Mouse (Mus musculus) spleen, embryonic (tissue): ENCODE results near the gene Shld2.
"Not testable (repeated sequence)": the region's sequence is repeated elsewhere in the genome, so short reads cannot be mapped to it uniquely, and the experiment has no call there.

ENCODE experiments used
- CTCF ChIA-PET: fragments of 350-600 bp; sonication (Branson Sonifier 250); formaldehyde crosslinking; loops from one replicate; lab custom pipeline; 2022; lab: Charles Lee

The Shld2 gene

GRCm38 (mm10) chr14:34323576-34324085 is 13.3 kb upstream of the Shld2 start:
- CTCF ChIA-PET = no interaction called here

- CTCF ChIA-PET = no interaction called here
Observed at GRCm38 (mm10) chr14:34318113-34318512, 7.8 kb upstream of the Shld2 start.

- CTCF ChIA-PET = no interaction called here
Observed at GRCm38 (mm10) chr14:34317431-34317830, 7.1 kb upstream of the Shld2 start.

GRCm38 (mm10) chr14:34316346-34316745 is 6.1 kb upstream of the Shld2 start:
- CTCF ChIA-PET = interaction anchor here (0.8 kb wide), 1 partner anchor 18 kb away, joined by 3 read pairs; no protein-coding TSS in a partner anchor

GRCm38 (mm10) chr14:34314796-34315195 is 4.5 kb upstream of the Shld2 start:
- CTCF ChIA-PET = no interaction called here

GRCm38 (mm10) chr14:34314383-34314782 is 4.1 kb upstream of the Shld2 start:
- CTCF ChIA-PET = not testable (repeated sequence)

- CTCF ChIA-PET = no interaction called here
Observed at GRCm38 (mm10) chr14:34313612-34314011, 3.3 kb upstream of the Shld2 start.

GRCm38 (mm10) chr14:34312339-34313048 is 2.2 kb upstream of the Shld2 start:
- CTCF ChIA-PET = no interaction called here

- CTCF ChIA-PET = no interaction called here
Observed at GRCm38 (mm10) chr14:34311691-34312090, 1.4 kb upstream of the Shld2 start.

GRCm38 (mm10) chr14:34311021-34311631 is 833 bp upstream of the Shld2 start:
- CTCF ChIA-PET = no interaction called here

GRCm38 (mm10) chr14:34309907-34310233 is 423 bp downstream of the Shld2 start:
- CTCF ChIA-PET = no interaction called here

GRCm38 (mm10) chr14:34309266-34309665 is 1.0 kb downstream of the Shld2 start:
- CTCF ChIA-PET = no interaction called here

- CTCF ChIA-PET = no interaction called here
Observed at GRCm38 (mm10) chr14:34303265-34303680, 7.0 kb downstream of the Shld2 start.

GRCm38 (mm10) chr14:34302681-34303242 is 7.5 kb downstream of the Shld2 start:
- CTCF ChIA-PET = no interaction called here

- CTCF ChIA-PET = interaction anchor here (0.7 kb wide), 1 partner anchor 9 kb away, joined by 3 read pairs; no protein-coding TSS in a partner anchor
Observed at GRCm38 (mm10) chr14:34298871-34299700, 11.2 kb downstream of the Shld2 start.

- CTCF ChIA-PET = no interaction called here
Observed at GRCm38 (mm10) chr14:34297634-34298033, 12.7 kb downstream of the Shld2 start.

- CTCF ChIA-PET = interaction anchor here (0.6 kb wide), 1 partner anchor 70 kb away, joined by 10 read pairs; no protein-coding TSS in a partner anchor
Observed at GRCm38 (mm10) chr14:34297038-34297437, 13.3 kb downstream of the Shld2 start.

- CTCF ChIA-PET = interaction anchor here (0.6 kb wide), 1 partner anchor 69 kb away, joined by 10 read pairs; no protein-coding TSS in a partner anchor
Observed at GRCm38 (mm10) chr14:34296350-34296749, 13.9 kb downstream of the Shld2 start.

- CTCF ChIA-PET = no interaction called here
Observed at GRCm38 (mm10) chr14:34293641-34294040, 16.7 kb downstream of the Shld2 start.

- CTCF ChIA-PET = interaction anchor here (0.6 to 0.8 kb wide), 3 partner anchors 9 to 421 kb away, joined by 3 to 7 read pairs (median 4); no protein-coding TSS in a partner anchor
Observed at GRCm38 (mm10) chr14:34290229-34290628, 20.1 kb downstream of the Shld2 start.

- CTCF ChIA-PET = interaction anchor here (0.6 to 0.8 kb wide), 2 partner anchors 10 to 422 kb away, joined by 3 to 7 read pairs; no protein-coding TSS in a partner anchor
Observed at GRCm38 (mm10) chr14:34289259-34290015, 20.9 kb downstream of the Shld2 start.
